Mouse (Mus musculus): ENCODE data around the gene Irx4. TPM values are rescaled to one million over a fixed set of nuclear protein-coding genes. Genes with fewer than 3 reads are reported as not detected.

The Irx4 gene
- polyA plus RNA-seq (2014; fragmentation: Illumina TruSeq; extraction: RNeasy Lipid Tissue Mini Kit (QIAGEN cat#74804); ENCODE audit: low read depth, low replicate concordance): not detected

DNA sequence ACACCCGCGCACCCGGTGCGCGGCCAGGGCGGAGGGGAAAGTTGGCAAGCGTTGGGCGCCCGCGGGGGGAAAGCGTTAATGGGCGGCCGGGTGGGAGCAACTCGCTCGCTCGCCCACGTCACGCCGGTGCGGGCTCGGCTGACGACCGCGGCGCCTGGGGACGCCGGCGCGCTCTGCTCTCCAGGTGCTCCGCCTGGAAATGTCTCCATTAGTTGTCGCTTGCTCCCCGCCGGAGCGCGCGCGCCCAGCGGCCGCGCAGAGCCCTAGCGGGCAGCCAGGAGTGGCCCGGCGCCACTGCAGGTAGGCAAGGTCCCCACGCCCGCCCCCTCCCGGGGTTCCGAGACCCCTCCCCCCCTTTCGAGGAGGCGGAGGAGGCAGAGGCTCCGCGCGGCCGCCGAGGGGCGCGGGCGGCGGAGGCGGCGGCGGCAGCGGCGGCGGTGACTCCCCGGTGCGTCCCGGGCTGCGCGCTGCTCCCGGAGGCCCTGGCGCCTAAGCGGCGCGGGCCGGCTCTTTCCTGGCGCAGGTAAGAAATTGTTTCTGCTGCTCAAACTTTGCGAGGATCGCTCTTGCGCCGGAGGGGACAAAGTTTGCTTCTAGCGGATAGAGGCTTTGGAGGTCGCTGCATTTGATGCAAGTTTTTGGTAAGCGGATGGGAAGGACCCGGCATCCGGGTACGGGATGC lies at the start of gene Irx4:
Gene Irx4 (plus strand): TSS at position 126 of the 682 bp plus-strand sequence.

Other genes with a start within 250 kb of the Irx4 start
- gene Mrpl36, start 68.0 kb downstream of the Irx4 start, polyA plus RNA-seq (2014; fragmentation: Illumina TruSeq; extraction: RNeasy Lipid Tissue Mini Kit (QIAGEN cat#74804); ENCODE audit: low read depth, low replicate concordance): 51.5 TPM
- gene Ndufs6, start 68.1 kb downstream of the Irx4 start, polyA plus RNA-seq (2014; fragmentation: Illumina TruSeq; extraction: RNeasy Lipid Tissue Mini Kit (QIAGEN cat#74804); ENCODE audit: low read depth, low replicate concordance): 165 TPM
- gene Lpcat1, start 206.7 kb downstream of the Irx4 start, polyA plus RNA-seq (2014; fragmentation: Illumina TruSeq; extraction: RNeasy Lipid Tissue Mini Kit (QIAGEN cat#74804); ENCODE audit: low read depth, low replicate concordance): 13.7 TPM